Mouse (Mus musculus) gastrocnemius, postnatal 36 days (tissue): ENCODE measurements at regions not wholly inside any gene's neighbourhood (a gene's known extent, or its start where the extent isn't known, plus 50 kb on each side); places are given as distances from the start of the nearest gene placed in this dataset.

Experiments
- DNase-seq, 2 experiments: peaks; one replicate each; pipeline ENCODE4 v3.0.0; 2022
- intact Hi-C: fragments of 180-260 bp; cut with DNase I; formaldehyde crosslinking; loops from one replicate; pipeline ENCODE4 v1.15.1; 2025

DNA sequence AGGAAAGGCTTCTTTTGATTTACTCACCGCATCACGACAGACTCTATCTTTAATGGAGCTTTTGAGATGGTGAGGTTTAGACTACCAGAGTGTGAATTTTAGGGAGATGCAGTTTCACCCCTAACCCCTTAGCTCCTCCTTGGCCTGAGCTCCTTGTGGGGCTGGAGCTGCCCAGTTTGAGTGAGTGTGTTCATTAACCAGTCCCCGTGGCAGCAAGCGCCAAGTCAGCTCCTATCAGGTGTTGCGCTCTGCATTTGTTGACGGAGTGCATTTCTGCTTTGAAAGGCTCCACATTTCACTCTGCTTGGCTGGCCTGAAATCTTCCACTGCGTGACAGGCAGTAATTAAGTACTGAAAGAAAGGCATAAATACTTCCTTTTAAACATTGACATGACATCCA lies 481.7 kb downstream of the Plcl1 start:
- DNase-seq = no peak
- intact Hi-C loops = loop anchor here (5.0 kb wide), 1 partner anchor 1320 kb away; no protein-coding TSS in a partner anchor

GRCm38 (mm10) chr1:55888711-55889366 lies 483.1 kb downstream of the Plcl1 start:
- DNase-seq = no peak
- intact Hi-C loops = loop anchor here (5.0 kb wide), 1 partner anchor 1318 kb away; no protein-coding TSS in a partner anchor

DNA sequence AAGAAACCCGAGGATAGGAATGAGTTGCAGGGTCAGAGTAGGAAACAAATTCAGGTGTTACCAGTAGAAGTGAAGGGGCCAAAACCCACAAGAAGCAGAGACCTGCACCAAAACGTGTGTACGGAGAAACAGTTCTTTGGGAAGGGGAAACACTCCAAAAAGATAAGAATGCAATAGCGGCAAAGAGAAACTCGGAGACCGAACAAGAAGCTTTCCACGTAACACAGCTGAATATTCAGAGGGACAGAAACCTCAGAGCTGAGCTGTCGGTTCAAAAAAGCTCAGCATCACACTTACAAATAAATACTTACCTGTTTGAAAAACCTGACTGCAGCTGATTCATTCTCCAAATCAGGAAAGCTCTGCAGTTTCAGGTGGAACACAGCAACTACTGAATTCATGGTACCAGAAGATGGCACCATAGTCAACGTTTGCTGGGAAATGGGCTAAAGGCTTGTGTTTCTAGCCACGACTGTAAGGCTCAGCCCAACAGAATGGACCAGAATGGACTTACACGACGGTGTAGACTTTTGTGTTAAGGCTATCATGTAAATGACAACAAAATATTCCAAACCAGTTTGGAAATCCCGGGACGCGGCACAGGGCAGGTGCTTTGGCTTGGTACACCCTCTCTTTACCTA lies 484.9 kb downstream of the Plcl1 start:
- intact Hi-C loops = no loop called here
- DNase-seq = no peak

DNA sequence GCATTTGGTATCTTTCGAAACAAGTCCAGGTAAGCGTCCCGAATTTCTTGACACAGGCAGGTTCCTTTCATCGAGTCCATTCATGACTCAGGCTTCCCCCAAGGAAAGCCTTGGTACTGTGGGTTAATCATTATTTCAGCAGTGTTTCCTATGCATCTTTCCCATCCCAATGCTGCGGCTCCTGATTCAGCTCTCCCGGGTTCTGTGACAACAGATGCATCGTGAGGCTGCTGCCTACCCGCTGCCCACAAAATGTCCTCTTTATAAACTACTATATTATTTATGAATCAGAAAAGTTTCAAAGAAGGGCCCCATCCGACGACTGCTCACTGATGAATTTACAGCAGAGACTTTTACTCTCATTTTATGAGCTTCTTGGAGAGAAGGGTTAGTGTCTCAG lies 486.2 kb downstream of the Plcl1 start:
- no peak for DNase-seq
- intact Hi-C loops = no loop called here

DNA sequence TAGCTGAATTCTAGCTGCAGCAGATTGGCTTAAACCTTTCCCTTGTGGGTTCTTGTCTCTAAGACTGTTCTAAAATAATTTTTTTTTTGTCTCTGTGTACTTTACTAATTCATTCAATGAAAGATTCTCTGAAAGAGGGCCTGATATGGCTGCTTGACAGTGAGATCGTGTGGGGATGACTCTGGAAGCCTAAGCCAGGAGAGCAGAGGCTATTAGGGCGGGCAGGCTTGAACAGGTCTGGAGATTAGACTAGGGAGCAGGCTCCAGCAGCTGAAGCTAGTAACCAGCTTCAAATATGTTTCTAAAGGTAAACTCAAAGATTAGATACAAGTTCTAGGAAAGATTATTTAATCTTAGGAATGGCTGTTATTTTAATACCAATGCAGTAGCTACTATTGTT lies 491.9 kb downstream of the Plcl1 start:
- intact Hi-C loops = no loop called here
- no peak for DNase-seq

GRCm38 (mm10) chr1:55898031-55898430 lies 492.3 kb downstream of the Plcl1 start:
- intact Hi-C loops = no loop called here
- DNase-seq = no peak

GRCm38 (mm10) chr1:55900033-55900432 lies 494.3 kb downstream of the Plcl1 start:
- DNase-seq = no peak
- intact Hi-C loops = no loop called here

DNA sequence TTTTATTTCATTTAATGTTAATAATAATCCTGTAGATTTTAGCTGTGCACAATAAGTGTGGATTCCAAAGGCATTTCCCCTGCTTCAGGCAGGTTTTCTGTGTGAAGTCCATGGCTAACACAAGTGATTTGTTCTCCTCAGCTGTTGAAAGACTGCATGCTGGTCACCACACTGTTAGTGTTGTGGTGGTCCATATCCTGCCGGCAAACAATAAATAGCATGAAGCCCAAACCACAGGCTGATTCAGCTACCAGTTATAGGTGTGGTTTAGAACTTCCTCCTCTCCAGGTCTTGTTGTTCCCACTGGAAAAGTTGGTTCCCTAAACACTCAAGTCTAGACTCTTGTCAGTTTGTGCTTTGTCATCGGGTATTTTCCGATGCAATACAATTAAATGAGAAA lies 497.5 kb downstream of the Plcl1 start:
- intact Hi-C loops = no loop called here
- DNase-seq = no peak

GRCm38 (mm10) chr1:55904571-55904970 lies 498.9 kb downstream of the Plcl1 start:
- intact Hi-C loops = no loop called here
- DNase-seq = no peak

DNA sequence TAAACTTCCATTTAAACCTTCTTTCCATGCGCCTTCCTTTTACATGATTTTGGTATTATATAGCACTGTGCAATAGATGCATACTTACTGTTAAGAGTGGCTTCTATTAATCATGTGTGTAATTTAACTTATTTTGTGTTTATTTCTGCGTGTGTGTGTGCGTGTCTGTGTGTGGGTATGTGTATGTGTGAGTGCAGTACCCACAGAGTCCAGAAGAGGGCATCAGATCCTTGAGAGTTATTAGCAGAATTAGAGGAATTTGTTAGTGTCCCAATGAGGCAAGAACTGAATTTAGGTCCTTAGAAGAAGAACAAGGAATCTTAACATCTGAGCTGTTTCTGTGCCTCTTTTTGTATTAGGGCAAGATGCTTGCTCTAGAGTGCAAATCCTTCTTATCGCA lies 499.5 kb downstream of the Plcl1 start:
- no peak for DNase-seq
- intact Hi-C loops = no loop called here

- intact Hi-C loops = no loop called here
- no peak for DNase-seq
These were observed 504.3 kb downstream of the Plcl1 start for GRCm38 (mm10) chr1:55910024-55910423.

GRCm38 (mm10) chr1:55914284-55914683 lies 508.6 kb downstream of the Plcl1 start:
- intact Hi-C loops = no loop called here
- DNase-seq = no peak

GRCm38 (mm10) chr1:55915940-55916339 lies 510.2 kb downstream of the Plcl1 start:
- intact Hi-C loops = no loop called here
- no peak for DNase-seq

DNA sequence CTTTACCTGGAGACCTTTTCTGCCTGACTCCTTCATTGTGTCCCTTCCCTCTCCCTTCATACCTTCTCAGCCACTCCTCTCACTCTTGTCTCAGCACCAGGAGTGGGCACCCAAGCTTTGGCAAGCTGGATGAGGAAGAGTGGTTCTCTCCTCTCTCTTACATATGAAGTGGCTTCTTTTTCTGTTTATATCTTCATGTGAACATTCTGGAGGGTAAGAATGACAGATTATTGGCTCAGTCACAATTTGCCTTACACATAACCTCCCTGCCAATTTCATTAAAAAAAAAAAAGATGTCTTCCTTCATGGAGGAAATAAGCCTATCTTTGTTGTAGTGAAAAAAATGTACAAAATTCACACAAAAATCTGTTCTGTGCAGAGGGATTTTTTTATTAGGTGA lies 513.8 kb downstream of the Plcl1 start:
- no peak for DNase-seq
- intact Hi-C loops = no loop called here

DNA sequence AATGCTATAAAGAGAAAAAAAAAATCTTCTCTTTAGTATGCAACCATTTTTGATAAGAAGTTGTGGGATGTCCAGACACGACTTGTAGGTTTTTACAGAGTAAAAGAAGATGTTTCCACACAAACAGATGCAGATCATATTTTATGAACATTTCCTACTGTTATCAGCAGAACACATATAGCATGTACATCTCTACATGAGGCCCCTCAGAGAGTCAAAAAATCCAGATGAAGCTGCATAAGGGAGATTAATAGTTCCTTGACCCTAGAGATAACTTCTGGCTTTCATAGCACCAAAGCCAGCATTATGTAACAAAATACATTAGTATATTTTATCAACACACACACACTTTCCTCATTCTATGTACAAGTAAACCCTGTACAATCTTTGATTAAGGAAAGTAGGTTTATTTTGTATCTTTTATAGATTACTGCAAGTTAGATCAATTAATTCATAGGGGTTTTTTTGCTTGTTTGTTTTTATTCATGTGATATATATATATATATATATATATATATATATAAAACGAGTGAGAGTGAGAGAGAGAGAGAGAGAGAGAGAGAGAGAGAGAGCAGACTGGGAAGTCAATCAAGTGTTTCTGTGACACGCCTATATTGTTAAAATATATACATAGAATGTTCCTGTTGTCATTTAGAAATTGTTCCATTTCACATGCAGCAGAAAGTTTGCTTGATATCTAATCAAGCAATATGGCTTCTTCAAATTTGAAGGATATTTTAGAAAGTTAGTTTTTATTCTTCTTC lies 541.2 kb downstream of the Plcl1 start:
- no peak for DNase-seq
- intact Hi-C loops = no loop called here

DNA sequence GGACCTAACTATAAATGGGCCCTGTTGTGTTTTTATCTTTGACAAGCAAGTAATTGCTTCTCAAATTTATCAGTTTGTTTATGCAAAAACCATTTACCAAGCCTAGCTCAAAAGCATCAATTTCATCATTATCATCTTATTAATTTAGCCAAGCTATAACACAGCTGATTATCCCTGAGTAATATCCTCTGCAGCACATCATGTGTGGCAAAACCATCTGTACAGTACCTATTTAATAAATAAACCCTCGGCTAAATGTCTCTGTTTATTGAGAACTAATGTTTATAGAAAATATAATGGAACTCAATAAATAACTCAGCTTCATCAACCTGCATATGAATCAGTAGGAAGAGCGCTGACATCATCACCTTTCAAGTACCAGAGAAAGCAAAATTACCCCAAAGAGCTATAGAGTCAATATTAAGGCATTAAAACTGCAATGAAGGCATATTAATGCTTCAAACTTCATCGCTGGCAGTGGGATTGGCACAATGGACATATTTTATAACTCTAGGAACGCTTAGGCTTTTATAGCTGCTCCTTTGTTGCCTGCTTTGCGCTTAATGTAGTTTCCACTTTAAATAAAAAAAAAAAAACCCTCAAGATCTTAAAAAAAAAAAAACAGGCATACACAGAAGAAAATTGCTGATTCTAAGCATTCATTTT lies 542.0 kb downstream of the Plcl1 start:
- no peak for DNase-seq
- intact Hi-C loops = no loop called here

DNA sequence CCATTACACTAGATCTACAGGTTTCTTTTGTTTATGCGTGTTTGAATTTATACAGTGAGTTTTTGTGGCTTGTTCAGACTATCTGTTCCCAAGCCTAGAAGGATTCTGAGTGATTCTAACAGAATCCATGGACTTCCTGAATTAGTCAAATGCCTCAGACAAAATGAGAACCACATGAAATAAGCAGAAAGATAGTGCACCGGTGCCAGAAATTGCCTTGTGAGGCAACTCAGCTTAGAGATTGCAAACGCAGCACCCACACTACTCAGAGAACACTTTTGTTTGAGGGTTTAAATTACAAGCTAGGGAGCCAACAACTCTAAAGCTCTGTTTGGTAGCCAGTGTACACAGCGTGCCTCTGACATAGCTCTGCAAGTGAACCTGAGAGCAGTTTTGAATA lies 543.9 kb downstream of the Plcl1 start:
- no peak for DNase-seq
- intact Hi-C loops = no loop called here

- no peak for DNase-seq
- intact Hi-C loops = no loop called here
These were observed 552.2 kb downstream of the Plcl1 start for GRCm38 (mm10) chr1:55957804-55958445.

- intact Hi-C loops = loop anchor here (10.0 kb wide), 1 partner anchor 1245 kb away; no protein-coding TSS in a partner anchor
- DNase-seq = peak in 1 of 2 experiments; percentile 39
These were observed 554.6 kb downstream of the Plcl1 start for GRCm38 (mm10) chr1:55960291-55960690.

DNA sequence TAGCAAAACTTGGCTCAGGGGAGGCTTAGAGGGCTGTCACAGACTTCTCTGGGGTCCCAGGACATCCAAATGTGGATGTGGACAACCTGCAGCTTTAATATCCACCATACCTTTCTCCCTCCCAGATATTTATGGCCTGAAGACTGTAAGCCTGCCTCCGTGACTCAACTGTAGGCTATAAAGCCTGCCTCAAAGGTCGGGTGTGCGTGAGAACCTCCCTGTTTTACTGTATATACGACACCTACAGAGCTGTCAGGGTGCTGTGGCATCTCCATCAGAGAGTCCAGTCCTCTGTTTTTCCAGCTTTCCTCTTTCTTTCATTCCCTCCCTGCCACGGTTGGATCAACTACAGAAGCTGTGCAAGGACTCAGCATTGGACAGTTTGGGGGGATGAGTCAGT lies 558.1 kb downstream of the Plcl1 start:
- intact Hi-C loops = loop anchor here (10.0 kb wide), 1 partner anchor 1241 kb away; no protein-coding TSS in a partner anchor
- DNase-seq = no peak
